Mouse (Mus musculus): Measurements from ENCODE around the gene Pakap.

The Pakap gene

GRCm38 (mm10) chr4:57567666-57568206 is at the start of gene Pakap:
TSS of gene Pakap (plus strand) at chr4:57568179.
- ATAC-seq (ENCODE audit: low TSS enrichment): peak; percentile 95

- no peak for ATAC-seq (ENCODE audit: low TSS enrichment)
Measured at GRCm38 (mm10) chr4:57523456-57523855, 44.5 kb upstream of the Pakap start.

- no peak for ATAC-seq (ENCODE audit: low TSS enrichment)
Measured at GRCm38 (mm10) chr4:57524461-57524860, 43.5 kb upstream of the Pakap start.

GRCm38 (mm10) chr4:57525221-57526011 is 42.6 kb upstream of the Pakap start:
- no peak for ATAC-seq (ENCODE audit: low TSS enrichment)

- no peak for ATAC-seq (ENCODE audit: low TSS enrichment)
Measured at GRCm38 (mm10) chr4:57528296-57528695, 39.7 kb upstream of the Pakap start.

GRCm38 (mm10) chr4:57533686-57534085 is 34.3 kb upstream of the Pakap start:
- no peak for ATAC-seq (ENCODE audit: low TSS enrichment)

- 0 out of 2 replicates have a peak, but pooled peaks have one; percentile 41 for ATAC-seq (ENCODE audit: low TSS enrichment)
Measured at GRCm38 (mm10) chr4:57534232-57534631, 33.7 kb upstream of the Pakap start.

- ATAC-seq (ENCODE audit: low TSS enrichment): no peak
Measured at GRCm38 (mm10) chr4:57535087-57535486, 32.9 kb upstream of the Pakap start.

- no peak for ATAC-seq (ENCODE audit: low TSS enrichment)
Measured at GRCm38 (mm10) chr4:57538029-57538688, 29.8 kb upstream of the Pakap start.

- no peak for ATAC-seq (ENCODE audit: low TSS enrichment)
Measured at GRCm38 (mm10) chr4:57543692-57544256, 24.2 kb upstream of the Pakap start.

- no peak for ATAC-seq (ENCODE audit: low TSS enrichment)
Measured at GRCm38 (mm10) chr4:57547785-57548184, 20.2 kb upstream of the Pakap start.

GRCm38 (mm10) chr4:57550216-57550615 is 17.8 kb upstream of the Pakap start:
- no peak for ATAC-seq (ENCODE audit: low TSS enrichment)

GRCm38 (mm10) chr4:57557102-57557501 is 10.9 kb upstream of the Pakap start:
- peak; percentile 80 for ATAC-seq (ENCODE audit: low TSS enrichment)

- no peak for ATAC-seq (ENCODE audit: low TSS enrichment)
Measured at GRCm38 (mm10) chr4:57559438-57559837, 8.5 kb upstream of the Pakap start.

- ATAC-seq (ENCODE audit: low TSS enrichment): no peak
Measured at GRCm38 (mm10) chr4:57560010-57560409, 8.0 kb upstream of the Pakap start.

- peak; percentile 94 for ATAC-seq (ENCODE audit: low TSS enrichment)
Measured at GRCm38 (mm10) chr4:57561055-57561454, 6.9 kb upstream of the Pakap start.

GRCm38 (mm10) chr4:57565283-57565682 is 2.7 kb upstream of the Pakap start:
- no peak for ATAC-seq (ENCODE audit: low TSS enrichment)

- ATAC-seq (ENCODE audit: low TSS enrichment): no peak
Measured at GRCm38 (mm10) chr4:57565811-57566210, 2.2 kb upstream of the Pakap start.

- 0 out of 2 replicates have a peak, but pooled peaks have one; percentile 10 for ATAC-seq (ENCODE audit: low TSS enrichment)
Measured at GRCm38 (mm10) chr4:57568268-57569068, 489 bp downstream of the Pakap start.

GRCm38 (mm10) chr4:57569069-57569355 is 1.0 kb downstream of the Pakap start:
- ATAC-seq (ENCODE audit: low TSS enrichment): no peak

- no peak for ATAC-seq (ENCODE audit: low TSS enrichment)
Measured at GRCm38 (mm10) chr4:57569711-57570110, 1.7 kb downstream of the Pakap start.

GRCm38 (mm10) chr4:57570229-57570628 is 2.2 kb downstream of the Pakap start:
- ATAC-seq (ENCODE audit: low TSS enrichment): no peak
